Mouse (Mus musculus): ENCODE measurements at regions not wholly inside any gene's neighbourhood (a gene's known extent, or its start where the extent isn't known, plus 50 kb on each side); places are given as distances from the start of the nearest gene placed in this dataset.

- TF ChIP-seq CTCF (IDR thresholded peaks at IDR 0.05; ENCODE audit: borderline replicate concordance, control insufficient read depth, extremely low read depth, insufficient read depth, low read length, poor library complexity) (peak; percentile 53; the same call in 1 of the 2 replicates), POLR2A (IDR thresholded peaks at IDR 0.05; ENCODE audit: control insufficient read depth, extremely low read depth, insufficient read depth, low read length, poor library complexity) (no peak)
Observed at GRCm38 (mm10) chr2:173416921-173417320, 105.5 kb upstream of the 1700021F07Rik start.

Data from thymus, adult 2 months (tissue).